Mouse (Mus musculus) myocyte (in vitro differentiated cells): Measurements from ENCODE around the gene Syne2.

ENCODE experiments used
- POLR2A ChIP-seq: IDR thresholded peaks from one replicate; pipeline ENCODE4 v1.6.1; 2011; ENCODE audit warnings: low read depth, mild to moderate bottlenecking, control low read depth, moderate library complexity; ENCODE audit not compliant: insufficient read length
- POLR2AphosphoS2 ChIP-seq: IDR thresholded peaks from one replicate; pipeline ENCODE4 v1.6.1; 2011; ENCODE audit warnings: low read depth, control low read depth; ENCODE audit not compliant: insufficient read length
- TCF12 ChIP-seq: IDR thresholded peaks from one replicate; pipeline ENCODE4 v1.6.1; 2011; ENCODE audit warnings: mild to moderate bottlenecking, control low read depth; ENCODE audit not compliant: poor library complexity, insufficient read depth, severe bottlenecking

DNA sequence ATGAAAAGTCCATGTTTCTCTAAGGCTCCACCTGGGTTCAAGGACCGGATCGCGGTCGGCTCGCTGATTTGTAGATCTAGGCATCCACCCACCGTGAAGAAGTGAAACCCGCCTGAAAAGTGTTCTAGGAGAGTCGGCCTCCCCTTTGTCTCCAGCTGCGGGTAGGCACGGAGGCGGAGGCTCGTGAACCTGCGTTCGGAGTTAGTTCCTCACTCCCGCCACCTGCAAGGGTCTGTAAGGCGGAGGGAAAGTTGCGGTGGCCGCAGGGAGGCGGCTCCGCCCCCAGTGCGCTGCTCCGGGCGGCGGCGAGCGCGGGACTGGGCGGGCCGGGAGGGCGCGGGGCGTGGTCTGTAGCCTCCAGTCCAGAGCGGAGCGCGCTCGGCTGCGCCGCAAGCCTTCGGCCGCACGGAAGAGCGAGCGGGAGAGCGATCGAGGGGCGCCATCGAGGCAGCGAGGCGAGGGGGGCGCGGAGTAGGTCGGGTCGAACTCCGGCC is at the start of gene Syne2:
- TF ChIP-seq TCF12 (no peak), POLR2AphosphoS2 (peak; percentile 77), POLR2A (peak; percentile 85)
